Mouse (Mus musculus) regulatory T cell (primary cell): ENCODE measurements around the gene Hist2h3b.
"Not testable (repeated sequence)": the region's sequence is repeated elsewhere in the genome, so short reads cannot be mapped to it uniquely, and the experiment has no call there.

Source experiments
- in situ Hi-C: fragments of 300-600 bp; cut with MboI, MseI; formaldehyde crosslinking; loops from one replicate; pipeline ENCODE4 v1.15.1; 2025; ENCODE audit warnings: high pct_unique_total_duplicates

Hist2h3b gene

GRCm38 (mm10) chr3:96268051-96268775 is at the start of gene Hist2h3b:
Hist2h3b (plus strand) TSS chr3:96268654.
- in situ Hi-C loops: no loop called here

GRCm38 (mm10) chr3:96219191-96219641 is 49.2 kb upstream of the Hist2h3b start:
- in situ Hi-C loops: no loop called here

GRCm38 (mm10) chr3:96219661-96220130 is 48.8 kb upstream of the Hist2h3b start, which contains the start of the genes Bola1 and Hist2h2ab:
Bola1 (minus strand) TSS chr3:96219709.
Hist2h2ab (plus strand) TSS chr3:96219865.
- in situ Hi-C loops: no loop called here

- in situ Hi-C loops: not testable (repeated sequence)
Measured at GRCm38 (mm10) chr3:96220131-96220764, 48.2 kb upstream of the Hist2h3b start.

- in situ Hi-C loops: no loop called here
Measured at GRCm38 (mm10) chr3:96220765-96221639, 47.5 kb upstream of the Hist2h3b start, which contains the start of the genes Hist2h2ac and Hist2h2be. Hist2h2ac (minus strand) TSS chr3:96220880. Hist2h2be (plus strand) TSS chr3:96221119.

- in situ Hi-C loops: no loop called here
Measured at GRCm38 (mm10) chr3:96221640-96222038, 46.8 kb upstream of the Hist2h3b start.

- in situ Hi-C loops: no loop called here
Measured at GRCm38 (mm10) chr3:96222774-96223173, 45.7 kb upstream of the Hist2h3b start.

GRCm38 (mm10) chr3:96225421-96225820 is 43.0 kb upstream of the Hist2h3b start:
- in situ Hi-C loops: no loop called here

- in situ Hi-C loops: no loop called here
Measured at GRCm38 (mm10) chr3:96226695-96227648, 41.5 kb upstream of the Hist2h3b start.

- in situ Hi-C loops: no loop called here
Measured at GRCm38 (mm10) chr3:96228828-96229227, 39.6 kb upstream of the Hist2h3b start.

- in situ Hi-C loops: no loop called here
Measured at GRCm38 (mm10) chr3:96230404-96230803, 38.0 kb upstream of the Hist2h3b start.

GRCm38 (mm10) chr3:96230910-96231757 is 37.3 kb upstream of the Hist2h3b start:
- in situ Hi-C loops: no loop called here

GRCm38 (mm10) chr3:96231758-96232120 is 36.7 kb upstream of the Hist2h3b start:
- in situ Hi-C loops: no loop called here

GRCm38 (mm10) chr3:96234914-96235313 is 33.5 kb upstream of the Hist2h3b start:
- in situ Hi-C loops: no loop called here

GRCm38 (mm10) chr3:96235836-96236235 is 32.6 kb upstream of the Hist2h3b start:
- in situ Hi-C loops: no loop called here

- in situ Hi-C loops: no loop called here
Measured at GRCm38 (mm10) chr3:96236834-96237334, 31.6 kb upstream of the Hist2h3b start.

GRCm38 (mm10) chr3:96237335-96237903 is 31.0 kb upstream of the Hist2h3b start:
- in situ Hi-C loops: no loop called here

GRCm38 (mm10) chr3:96237904-96238511 is 30.4 kb upstream of the Hist2h3b start:
- in situ Hi-C loops: no loop called here
